Mouse (Mus musculus) layer of hippocampus, postnatal 10 days (tissue): ENCODE results near the gene Mfn2. TPM values are rescaled to one million over a fixed set of nuclear protein-coding genes. Genes with fewer than 3 reads are reported as not detected.
"Not testable (repeated sequence)": the region's sequence is repeated elsewhere in the genome, so short reads cannot be mapped to it uniquely, and the experiment has no call there.

ENCODE experiments used
- DNase-seq, 2 experiments: peaks; one replicate each; pipeline ENCODE4 v3.0.0; 2021; ENCODE audit warnings: low spot score in 2 of 2
- total RNA-seq, 2 experiments: library from RNA; stranded (reverse); gene quantifications; 2 replicates each; pipeline ENCODE4 v1.2.3; 2021

Mfn2 gene
- total RNA-seq, 2 experiments from 2014 or later: 149 to 175 TPM

- DNase-seq: peak; percentile 85 to 90
Observed at GRCm38 (mm10) chr4:147868450-147869031, 36.0 kb downstream of the Mfn2 start, which contains the start of the genes Miip and Fv1. Miip (minus strand) TSS chr4:147868816. Fv1 (plus strand) TSS chr4:147868979.

DNA sequence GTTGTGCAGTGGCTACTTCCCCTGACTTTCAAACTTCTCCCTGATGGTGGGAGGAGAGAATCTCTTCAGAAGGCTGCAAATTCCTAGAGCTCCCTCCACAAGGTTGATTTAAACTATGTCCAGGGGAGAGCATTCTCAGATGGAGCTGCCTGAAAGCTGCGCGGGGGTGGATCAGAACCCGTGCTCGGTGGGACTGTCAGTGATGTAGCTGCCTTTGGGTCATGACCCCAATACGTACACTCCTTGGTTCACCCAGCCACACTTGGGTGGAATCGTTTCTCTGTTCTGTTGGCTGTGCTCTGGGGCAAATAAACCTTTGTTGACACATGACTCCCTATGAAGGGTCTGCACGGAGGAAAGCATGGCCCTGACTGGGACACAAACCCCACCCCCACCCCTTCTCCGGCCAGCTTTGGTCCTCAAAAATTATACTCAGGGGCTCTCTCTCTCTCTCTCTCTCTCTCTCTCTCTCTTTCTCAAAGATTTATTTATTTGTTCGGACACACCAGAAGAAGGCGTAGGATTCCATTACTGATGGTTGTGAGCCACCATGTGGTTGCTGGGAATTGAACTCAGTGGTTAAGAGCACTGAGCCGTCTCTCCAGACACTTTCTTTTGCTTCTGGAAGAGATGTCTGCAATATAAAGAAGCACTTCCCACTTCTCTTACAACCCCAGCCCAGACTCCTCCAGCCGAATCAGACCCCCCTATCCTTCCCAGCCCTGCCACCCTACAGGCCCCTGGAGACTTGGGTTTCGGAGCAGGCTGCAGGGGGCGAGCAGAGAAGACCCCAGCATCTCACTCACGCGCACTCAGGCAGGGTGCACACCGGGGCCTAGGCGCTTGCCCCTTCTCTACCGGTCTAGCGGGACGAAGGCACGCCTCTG is 36.7 kb downstream of the Mfn2 start:
- DNase-seq: no peak

- not testable (repeated sequence) for DNase-seq
Observed at GRCm38 (mm10) chr4:147866793-147867192, 37.7 kb downstream of the Mfn2 start.

- no peak for DNase-seq
Observed at GRCm38 (mm10) chr4:147866056-147866455, 38.4 kb downstream of the Mfn2 start.

DNA sequence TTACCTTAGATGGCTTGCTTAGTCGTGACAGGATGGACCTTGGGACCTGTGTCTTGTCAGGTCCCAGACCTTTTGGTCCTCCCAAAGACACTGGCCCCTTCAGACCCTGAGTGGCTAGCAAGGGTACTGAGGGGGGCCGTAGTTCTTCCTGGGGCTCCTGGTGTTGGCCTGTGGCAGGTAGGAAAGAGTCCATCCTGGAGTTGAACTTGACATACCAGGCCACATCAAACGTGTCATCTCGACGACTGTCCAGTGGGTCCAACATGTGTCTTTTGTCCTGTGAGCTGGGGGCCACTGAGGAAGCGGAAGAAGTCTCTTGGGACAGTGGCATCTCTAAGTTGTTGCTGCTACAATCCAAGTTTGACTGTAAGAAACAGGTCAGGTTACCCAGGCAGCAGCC is 38.9 kb downstream of the Mfn2 start:
- no peak for DNase-seq

DNA sequence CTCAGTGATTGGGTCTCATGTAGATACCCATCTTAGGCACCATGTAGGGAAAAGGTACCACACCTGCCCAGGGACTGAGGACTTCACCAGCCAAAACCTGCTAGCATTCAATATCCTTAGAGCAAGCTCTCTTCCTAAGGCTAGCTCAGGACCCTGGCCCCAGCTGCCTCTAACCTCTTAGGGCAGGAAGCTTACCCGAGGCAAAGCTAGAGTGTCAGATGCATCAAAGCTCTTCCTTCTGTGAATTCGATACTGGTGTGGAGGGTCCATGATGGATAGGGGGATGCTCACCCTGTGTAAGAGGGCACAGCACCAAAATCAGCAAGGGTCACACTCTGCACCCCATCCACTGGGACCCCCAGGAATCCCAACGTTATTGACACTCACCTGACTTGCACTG is 42.5 kb downstream of the Mfn2 start:
- DNase-seq: no peak

GRCm38 (mm10) chr4:147850776-147851175 is 53.7 kb downstream of the Mfn2 start:
- DNase-seq: no peak

GRCm38 (mm10) chr4:147848584-147848991 is 55.9 kb downstream of the Mfn2 start:
- DNase-seq: no peak

DNA sequence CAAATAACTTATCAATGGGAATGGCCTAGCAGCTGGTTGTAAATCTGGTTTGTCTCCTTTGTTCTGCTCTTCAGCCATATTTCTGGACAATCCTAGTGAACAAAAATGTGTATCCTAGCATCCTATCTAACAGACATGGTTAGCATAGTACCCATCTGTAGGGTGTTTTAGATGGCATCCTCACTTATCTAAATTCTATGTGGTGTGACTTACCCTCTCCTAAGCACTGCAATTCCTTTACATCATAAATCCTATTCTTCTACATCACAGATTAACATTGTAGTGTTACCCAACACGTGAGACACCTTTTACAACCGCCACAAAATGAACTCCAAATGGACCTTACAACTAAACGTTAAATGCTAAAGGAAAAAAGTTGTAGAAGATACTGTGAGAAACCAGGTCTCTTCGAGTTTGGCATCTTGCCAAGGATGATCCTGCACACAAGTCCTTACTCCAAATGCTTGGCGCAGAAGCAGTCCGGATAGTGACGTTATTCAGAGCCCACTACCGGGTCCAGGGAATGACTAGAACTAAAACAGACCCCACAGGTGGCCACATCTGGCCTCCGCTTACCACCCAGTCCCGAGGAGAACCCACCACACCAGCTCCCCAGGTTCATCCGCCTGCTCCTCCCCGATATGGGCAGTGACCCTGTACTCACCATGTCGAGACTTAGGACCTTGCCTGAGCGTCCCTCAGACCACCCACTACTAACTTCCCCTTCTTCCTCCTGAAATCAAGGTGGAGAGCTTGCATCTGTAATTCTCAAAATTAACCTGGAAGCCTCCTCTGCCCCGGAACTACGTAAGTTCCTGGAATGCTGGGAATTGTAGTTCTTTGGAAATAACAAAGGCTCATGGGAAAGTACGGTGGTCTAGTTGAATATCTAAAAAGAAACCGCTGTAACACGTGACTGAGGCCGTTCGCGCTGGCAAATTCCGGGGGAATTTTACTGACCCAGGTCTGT is 56.6 kb downstream of the Mfn2 start, which contains the start of gene Zfp933:
Zfp933 (minus strand) TSS at position 753 of the 970 bp plus-strand sequence.
- DNase-seq: peak; percentile 60 to 65

DNA sequence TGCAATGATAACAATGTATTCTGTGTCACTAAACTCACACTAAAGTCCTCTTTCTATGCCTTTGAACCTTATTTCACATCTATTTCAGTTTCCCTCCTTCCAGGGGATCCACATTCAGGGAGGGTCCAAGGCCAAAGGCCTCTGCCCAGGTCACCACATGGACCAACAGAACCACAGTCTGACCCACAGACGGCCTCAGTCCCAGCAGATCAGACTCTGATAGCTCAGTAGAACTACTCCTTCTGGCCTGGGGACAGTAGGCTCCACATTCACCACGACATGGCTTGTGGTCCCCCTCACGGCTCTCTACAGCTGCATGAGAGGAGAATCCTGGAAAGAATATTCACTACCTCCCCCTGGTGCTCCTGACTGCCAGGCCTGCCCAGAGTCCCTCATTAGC is 61.6 kb downstream of the Mfn2 start:
- DNase-seq: no peak

- not testable (repeated sequence) for DNase-seq
Observed at GRCm38 (mm10) chr4:147839282-147839681, 65.2 kb downstream of the Mfn2 start.

DNA sequence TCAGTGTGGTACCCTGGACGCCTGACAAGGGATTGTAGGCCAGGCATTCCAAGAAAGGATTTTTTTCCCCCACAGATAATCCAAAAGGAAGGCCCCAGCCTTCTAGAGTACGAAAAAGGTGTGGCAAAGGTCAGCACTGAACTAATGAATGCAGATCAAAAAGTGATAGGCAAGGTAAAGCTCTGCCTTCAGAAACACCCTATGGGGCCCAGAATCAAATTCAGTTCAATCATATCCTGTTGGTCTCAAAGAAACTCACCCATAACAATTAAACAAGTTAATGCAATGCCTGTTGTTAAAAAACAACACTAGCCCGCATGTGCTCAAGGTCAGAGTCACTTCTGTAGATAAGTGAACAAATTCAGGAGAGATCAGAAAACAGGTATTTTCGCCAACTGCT is 80.1 kb downstream of the Mfn2 start:
- DNase-seq: no peak

Other genes with a start within 250 kb of the Mfn2 start
- gene Zfp534, start 202.2 kb downstream of the Mfn2 start, total RNA-seq: not detected
- 1 to 10 TPM; 3.4 to 4.2 TPM for gene Zfp984, start 94.9 kb downstream of the Mfn2 start, total RNA-seq
- 10 to 100 TPM; 18.4 to 21.2 TPM for gene Zfp933, start 56.3 kb downstream of the Mfn2 start, total RNA-seq
- 10 to 100 TPM; 20.3 to 25.1 TPM for gene Miip, start 35.9 kb downstream of the Mfn2 start, total RNA-seq
- gene Fv1, start 35.7 kb downstream of the Mfn2 start, total RNA-seq: 1 to 10 TPM; 7.3 to 8.2 TPM
- gene Plod1, start 32.1 kb upstream of the Mfn2 start, total RNA-seq: 10 to 100 TPM; 24.0 to 26.0 TPM
- 10 to 100 TPM; 29.0 to 29.3 TPM for gene 2510039O18Rik, start 36.2 kb upstream of the Mfn2 start, total RNA-seq
- gene Nppb, start 81.1 kb upstream of the Mfn2 start, total RNA-seq: not detected
- gene Nppa, start 96.0 kb upstream of the Mfn2 start, total RNA-seq: under 1 TPM in 1 of 2 experiments, not detected in 1; 0.43 TPM
- 10 to 100 TPM; 67.8 to 70.3 TPM for gene Clcn6, start 134.1 kb upstream of the Mfn2 start, total RNA-seq
- gene Mthfr, start 134.4 kb upstream of the Mfn2 start, total RNA-seq: 10 to 100 TPM; 23.3 to 24.9 TPM
- 1 to 10 TPM; 5.5 to 7.3 TPM for gene Agtrap, start 183.3 kb upstream of the Mfn2 start, total RNA-seq
- 10 to 100 TPM; 24.1 to 26.5 TPM for gene Mad2l2, start 225.7 kb upstream of the Mfn2 start, total RNA-seq
- gene Draxin, start 226.0 kb upstream of the Mfn2 start, total RNA-seq: 10 to 100 TPM in 1 of 2 experiments, 1 to 10 TPM in 1; 9.9 to 10.8 TPM
- 10 to 100 TPM; 22.6 to 26.3 TPM for gene Fbxo6, start 247.4 kb upstream of the Mfn2 start, total RNA-seq